Mouse (Mus musculus): ENCODE results near the gene Rsg1. TPM values are rescaled to one million over a fixed set of nuclear protein-coding genes. Genes with fewer than 3 reads are reported as not detected.

Gene Rsg1
- polyA plus RNA-seq, 1 experiment from 2014 or later, result 5.9 TPM

- Histone ChIP-seq H3K4me3 (replicated peaks) (no peak overlapping the region), H3K36me3 (peaks cover 14% of the 10 kb centered on the region; the same call in 1 of the 2 replicates), H3K27ac (no peak overlapping the region), H3K9ac (no peak overlapping the region), H3K9me3 (replicated peaks) (no peaks in the 10 kb centered on the region), H3K4me2 (no peak overlapping the region), H3K27me3 (peaks cover 33% of the 10 kb centered on the region), H3K4me1 (peaks cover 25% of the 10 kb centered on the region)
- 74% methylated on average over 2 of the region's 2 CpGs for WGBS
- ATAC-seq (replicated peaks; ENCODE audit: low FRiP score), result no peak
These were observed 38.9 kb downstream of the Rsg1 start for GRCm38 (mm10) chr4:141252641-141253040.

- ATAC-seq (replicated peaks; ENCODE audit: low FRiP score), result no peak
- no peak overlapping the region for H3K4me3 ChIP-seq (replicated peaks)
- H3K4me2 ChIP-seq, result no peak overlapping the region
- WGBS, result 77% methylated on average over 16 of the region's 16 CpGs
- peaks cover 17% of the 10 kb centered on the region for H3K27me3 ChIP-seq
- H3K4me1 ChIP-seq, result peaks cover 9% of the 10 kb centered on the region; the same call in 1 of the 2 replicates
- H3K36me3 ChIP-seq, result peaks cover 14% of the 10 kb centered on the region; the same call in 1 of the 2 replicates
- no peaks in the 10 kb centered on the region for H3K9me3 ChIP-seq (replicated peaks)
- H3K27ac ChIP-seq, result no peak overlapping the region
- no peak overlapping the region for H3K9ac ChIP-seq
These were observed 40.5 kb downstream of the Rsg1 start for GRCm38 (mm10) chr4:141254234-141254633.

GRCm38 (mm10) chr4:141257440-141257839 lies 43.7 kb downstream of the Rsg1 start:
- peaks cover 14% of the 10 kb centered on the region; the same call in 1 of the 2 replicates for H3K36me3 ChIP-seq
- H3K27ac ChIP-seq, result no peak overlapping the region
- no peaks in the 10 kb centered on the region for H3K27me3 ChIP-seq
- H3K4me1 ChIP-seq, result peaks cover 15% of the 10 kb centered on the region
- H3K9ac ChIP-seq, result no peak overlapping the region
- H3K9me3 ChIP-seq (replicated peaks), result no peaks in the 10 kb centered on the region
- 67% methylated on average over 5 of the region's 5 CpGs for WGBS
- no peak for ATAC-seq (replicated peaks; ENCODE audit: low FRiP score)
- H3K4me2 ChIP-seq, result no peak overlapping the region
- H3K4me3 ChIP-seq (replicated peaks), result no peak overlapping the region

- Histone ChIP-seq H3K9ac (no peak overlapping the region), H3K4me1 (peaks cover 9% of the 10 kb centered on the region), H3K4me2 (no peak overlapping the region), H3K36me3 (peaks cover 9% of the 10 kb centered on the region; the same call in 1 of the 2 replicates), H3K27me3 (no peaks in the 10 kb centered on the region), H3K4me3 (replicated peaks) (no peak overlapping the region), H3K9me3 (replicated peaks) (no peaks in the 10 kb centered on the region), H3K27ac (no peak overlapping the region)
- no peak for ATAC-seq (replicated peaks; ENCODE audit: low FRiP score)
- 84% methylated on average over 12 of the region's 12 CpGs for whole genome bisulfite sequencing
These were observed 45.7 kb downstream of the Rsg1 start for GRCm38 (mm10) chr4:141259413-141259812.

GRCm38 (mm10) chr4:141260007-141260723 lies 46.4 kb downstream of the Rsg1 start:
- Histone ChIP-seq H3K4me2 (peak overlapping the region; percentile 42), H3K27me3 (no peaks in the 10 kb centered on the region), H3K27ac (no peak overlapping the region), H3K9me3 (replicated peaks) (no peaks in the 10 kb centered on the region), H3K4me1 (peaks cover 6% of the 10 kb centered on the region), H3K9ac (no peak overlapping the region), H3K36me3 (peaks cover 9% of the 10 kb centered on the region; the same call in 1 of the 2 replicates), H3K4me3 (replicated peaks) (peak overlapping the region; percentile 16; the same call in 1 of the 2 replicates)
- 0 out of 2 replicates have a peak, but pooled peaks have one; percentile 55 for ATAC-seq (replicated peaks; ENCODE audit: low FRiP score)
- WGBS, result 56% methylated on average over 16 of the region's 16 CpGs

- Histone ChIP-seq H3K4me1 (peaks cover 6% of the 10 kb centered on the region), H3K4me2 (no peak overlapping the region), H3K4me3 (replicated peaks) (no peak overlapping the region), H3K9ac (no peak overlapping the region), H3K27me3 (no peaks in the 10 kb centered on the region), H3K27ac (no peak overlapping the region), H3K36me3 (no peaks in the 10 kb centered on the region), H3K9me3 (replicated peaks) (no peaks in the 10 kb centered on the region)
- 75% methylated on average over 10 of the region's 10 CpGs for WGBS
- ATAC-seq (replicated peaks; ENCODE audit: low FRiP score), result no peak
These were observed 49.3 kb downstream of the Rsg1 start for GRCm38 (mm10) chr4:141262906-141263637.

GRCm38 (mm10) chr4:141265979-141266637 lies 52.4 kb downstream of the Rsg1 start:
- no peaks in the 10 kb centered on the region for H3K27me3 ChIP-seq
- WGBS, result 91% methylated on average over 3 of the region's 3 CpGs

GRCm38 (mm10) chr4:141267250-141267649 lies 53.5 kb downstream of the Rsg1 start:
- H3K4me1 ChIP-seq, result peaks cover 10% of the 10 kb centered on the region
- no peak overlapping the region for H3K4me3 ChIP-seq (replicated peaks)
- no peaks in the 10 kb centered on the region for H3K9me3 ChIP-seq (replicated peaks)
- WGBS, result 72% methylated on average over 3 of the region's 3 CpGs
- H3K36me3 ChIP-seq, result no peaks in the 10 kb centered on the region
- H3K27ac ChIP-seq, result no peak overlapping the region
- no peak overlapping the region for H3K9ac ChIP-seq
- no peak overlapping the region for H3K4me2 ChIP-seq
- no peak for ATAC-seq (replicated peaks; ENCODE audit: low FRiP score)
- no peaks in the 10 kb centered on the region for H3K27me3 ChIP-seq

More at GRCm38 (mm10) chr4:141265979-141266637, 52.4 kb downstream of the Rsg1 start:
- Histone ChIP-seq H3K4me3 (replicated peaks) (no peak overlapping the region), H3K9ac (no peak overlapping the region), H3K9me3 (replicated peaks) (no peaks in the 10 kb centered on the region), H3K4me1 (no peaks in the 10 kb centered on the region), H3K4me2 (no peak overlapping the region), H3K27ac (no peak overlapping the region), H3K36me3 (no peaks in the 10 kb centered on the region)
- ATAC-seq (replicated peaks; ENCODE audit: low FRiP score), result no peak

GRCm38 (mm10) chr4:141267837-141268236 lies 54.1 kb downstream of the Rsg1 start:
- Histone ChIP-seq H3K9me3 (replicated peaks) (no peaks in the 10 kb centered on the region), H3K36me3 (no peaks in the 10 kb centered on the region), H3K4me2 (no peak overlapping the region), H3K4me3 (replicated peaks) (no peak overlapping the region), H3K27ac (no peak overlapping the region), H3K9ac (no peak overlapping the region), H3K4me1 (peaks cover 11% of the 10 kb centered on the region), H3K27me3 (no peaks in the 10 kb centered on the region)
- ATAC-seq (replicated peaks; ENCODE audit: low FRiP score), result 0 out of 2 replicates have a peak, but pooled peaks have one; percentile 19
- WGBS, result 48% methylated on average over 9 of the region's 9 CpGs

GRCm38 (mm10) chr4:141268350-141268749 lies 54.6 kb downstream of the Rsg1 start:
- no peaks in the 10 kb centered on the region for H3K27me3 ChIP-seq
- no peak overlapping the region for H3K9ac ChIP-seq
- no peak for ATAC-seq (replicated peaks; ENCODE audit: low FRiP score)
- H3K4me1 ChIP-seq, result peaks cover 16% of the 10 kb centered on the region
- no peaks in the 10 kb centered on the region for H3K36me3 ChIP-seq
- no peak overlapping the region for H3K4me3 ChIP-seq (replicated peaks)
- no peak overlapping the region for H3K4me2 ChIP-seq
- H3K27ac ChIP-seq, result no peak overlapping the region
- WGBS, result 85% methylated on average over 4 of the region's 4 CpGs
- no peaks in the 10 kb centered on the region for H3K9me3 ChIP-seq (replicated peaks)

GRCm38 (mm10) chr4:141269080-141269479 lies 55.3 kb downstream of the Rsg1 start:
- H3K9me3 ChIP-seq (replicated peaks), result no peaks in the 10 kb centered on the region
- no peak overlapping the region for H3K9ac ChIP-seq
- no peak for ATAC-seq (replicated peaks; ENCODE audit: low FRiP score)
- H3K4me2 ChIP-seq, result no peak overlapping the region
- H3K36me3 ChIP-seq, result no peaks in the 10 kb centered on the region
- no peak overlapping the region for H3K4me3 ChIP-seq (replicated peaks)
- whole genome bisulfite sequencing, result 80% methylated on average over 6 of the region's 6 CpGs
- H3K4me1 ChIP-seq, result peaks cover 19% of the 10 kb centered on the region
- no peak overlapping the region for H3K27ac ChIP-seq
- H3K27me3 ChIP-seq, result no peaks in the 10 kb centered on the region

Measured in kidney, embryonic 15.5 days (tissue).